Mouse (Mus musculus) hindbrain, postnatal 0 days (tissue): ENCODE measurements around the gene Lamb3. TPM values are rescaled to one million over a fixed set of nuclear protein-coding genes. Genes with fewer than 3 reads are reported as not detected.

ENCODE experiments used
- ATAC-seq: fragments of 200-750 bp; cut with Nextera tagmentation; 2 replicates; pipeline ENCODE4 v1.8.0; 2017; ENCODE audit warnings: mild to moderate bottlenecking, moderate TSS enrichment, moderate library complexity
- DNase-seq: peaks from one replicate; pipeline ENCODE4 v3.0.0-alpha.2; 2015; ENCODE audit warnings: low spot score
- H3K27ac ChIP-seq: fragments of 300-500 bp; sonication (generic); 2 replicates; pipeline ENCODE4 v1.5.1; 2014; ENCODE audit warnings: mild to moderate bottlenecking
- H3K27me3 ChIP-seq: fragments of 300-500 bp; sonication (generic); 2 replicates; pipeline ENCODE4 v1.6.1; 2014; ENCODE audit warnings: low read length, mixed read lengths; ENCODE audit not compliant: insufficient read depth
- H3K36me3 ChIP-seq: fragments of 300-500 bp; sonication (generic); 2 replicates; pipeline ENCODE4 v1.6.1; 2014; ENCODE audit warnings: low read length, mixed read lengths; ENCODE audit not compliant: insufficient read depth
- H3K4me1 ChIP-seq: fragments of 300-500 bp; sonication (generic); 2 replicates; pipeline ENCODE4 v1.6.1; 2014; ENCODE audit warnings: antibody characterized with exemption, low read length, mixed read lengths; ENCODE audit not compliant: insufficient read depth
- H3K4me2 ChIP-seq: fragments of 300-500 bp; sonication (generic); 2 replicates; pipeline ENCODE4 v1.6.1; 2014; ENCODE audit warnings: low read depth, mild to moderate bottlenecking, low read length, moderate library complexity, mixed read lengths
- H3K4me3 ChIP-seq: fragments of 300-500 bp; sonication (generic); 2 replicates; pipeline ENCODE4 v1.5.1; 2014; ENCODE audit warnings: low read length
- H3K9ac ChIP-seq: fragments of 300-500 bp; sonication (generic); replicated peaks from 2 replicates; pipeline ENCODE4 v1.6.1; 2014; ENCODE audit warnings: mild to moderate bottlenecking, low read length, moderate library complexity, mixed read lengths
- H3K9me3 ChIP-seq: fragments of 300-500 bp; sonication (generic); 2 replicates; pipeline ENCODE4 v1.6.1; 2016; ENCODE audit warnings: low read length, mixed read lengths
- CTCF ChIP-seq: IDR thresholded peaks from 2 replicates; pipeline ENCODE4 v1.5.1; 2016; ENCODE audit warnings: antibody characterized with exemption, control low read depth, low read depth
- WGBS: fragments of 180-500 bp; shearing (Covaris S2); extraction: QIAGEN DNeasy Blood & Tissue Kit; methylation state at CpG from one replicate; pipeline ENCODE4 v1.1.7; 2014; 5-methylcytosine and 5-hydroxymethylcytosine counted together
- polyA plus RNA-seq: library from polyadenylated mRNA; unstranded; fragments of >200 nt; fragmentation: Nextera tagmentation; extraction: Ambion mirVana; gene quantifications from 2 replicates; pipeline ENCODE4 v1.2.1, GENCODE M21; 2015
- total RNA-seq: library from RNA; depleted of rRNA; stranded (reverse); fragments of >200 nt; gene quantifications from 2 replicates; pipeline ENCODE4 v1.2.3, GENCODE M21; 2014

The Lamb3 gene
- total and polyA plus RNA-seq, 2 experiments from 2014 or later: 0.36 to 1.3 TPM

- H3K4me1 ChIP-seq: no peaks in the 10 kb centered on the region
- H3K27ac ChIP-seq: no peak overlapping the region
- H3K9me3 ChIP-seq: no peaks in the 10 kb centered on the region
- ATAC-seq (no peak), DNase-seq (peak; percentile 32)
- no peak for TF ChIP-seq CTCF
- no peak overlapping the region for H3K4me2 ChIP-seq
- no peaks in the 10 kb centered on the region for H3K27me3 ChIP-seq
- H3K4me3 ChIP-seq: no peak overlapping the region
- 77% methylated on average over 3 of the region's 3 CpGs for WGBS
- H3K9ac ChIP-seq: no peak overlapping the region
- H3K36me3 ChIP-seq: peaks cover 28% of the 10 kb centered on the region
Measured at GRCm38 (mm10) chr1:193351583-193351982, 144.1 kb downstream of the Lamb3 start.

- TF ChIP-seq CTCF: no peak
- DNase-seq: no peak
- Histone ChIP-seq H3K27ac (no peak overlapping the region), H3K4me1 (peaks cover 6% of the 10 kb centered on the region; the same call in 1 of the 2 replicates), H3K9ac (no peak overlapping the region), H3K9me3 (no peaks in the 10 kb centered on the region), H3K27me3 (no peaks in the 10 kb centered on the region), H3K4me3 (no peak overlapping the region), H3K36me3 (peaks cover 10% of the 10 kb centered on the region), H3K4me2 (no peak overlapping the region)
- ATAC-seq: no peak
- 52% methylated on average over 3 of the region's 3 CpGs for WGBS
Measured at GRCm38 (mm10) chr1:193359199-193359598, 151.7 kb downstream of the Lamb3 start.

- peak; percentile 46; the same call in 1 of the 2 replicates for ATAC-seq
- DNase-seq: peak; percentile 43
- 30% methylated on average over 6 of the region's 6 CpGs for WGBS
Measured at GRCm38 (mm10) chr1:193361181-193361580, 153.7 kb downstream of the Lamb3 start.

DNA sequence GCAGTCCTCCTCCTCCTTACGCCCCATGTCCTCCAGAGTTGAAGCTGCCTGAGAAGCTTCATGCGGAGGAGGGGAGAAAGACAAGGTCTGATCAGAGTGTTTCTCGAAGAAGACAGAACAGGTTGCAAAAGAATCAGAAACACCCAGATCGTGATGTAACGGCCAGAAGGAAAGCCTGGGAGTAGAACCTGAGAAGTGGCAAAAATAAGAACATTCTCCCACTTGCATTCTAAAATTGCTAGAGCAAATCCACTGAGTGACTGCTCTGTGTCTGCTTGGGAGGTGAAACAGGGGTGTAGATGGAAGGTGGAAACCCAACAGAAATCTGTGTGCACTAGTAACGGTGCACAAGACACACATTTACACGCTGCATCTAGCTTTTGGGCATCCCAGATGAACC lies 154.6 kb downstream of the Lamb3 start:
- Histone ChIP-seq H3K9ac (no peak overlapping the region), H3K4me3 (no peak overlapping the region), H3K27me3 (no peaks in the 10 kb centered on the region), H3K27ac (no peak overlapping the region), H3K4me1 (peaks cover 6% of the 10 kb centered on the region; the same call in 1 of the 2 replicates), H3K9me3 (no peaks in the 10 kb centered on the region), H3K4me2 (no peak overlapping the region), H3K36me3 (peaks cover 4% of the 10 kb centered on the region; the same call in 1 of the 2 replicates)
- DNase-seq (no peak), ATAC-seq (no peak)
- WGBS: 89% methylated on average over 7 of the region's 7 CpGs
- no peak for TF ChIP-seq CTCF

More at GRCm38 (mm10) chr1:193361181-193361580, 153.7 kb downstream of the Lamb3 start:
- H3K9ac ChIP-seq: no peak overlapping the region
- peaks cover 5% of the 10 kb centered on the region for H3K36me3 ChIP-seq
- no peak for TF ChIP-seq CTCF
- H3K4me1 ChIP-seq: peaks cover 6% of the 10 kb centered on the region; the same call in 1 of the 2 replicates
- no peak overlapping the region for H3K4me2 ChIP-seq
- H3K4me3 ChIP-seq: no peak overlapping the region
- H3K27ac ChIP-seq: no peak overlapping the region
- no peaks in the 10 kb centered on the region for H3K27me3 ChIP-seq
- no peaks in the 10 kb centered on the region for H3K9me3 ChIP-seq

- Histone ChIP-seq H3K27me3 (no peaks in the 10 kb centered on the region), H3K9ac (no peak overlapping the region), H3K27ac (no peak overlapping the region), H3K4me3 (no peak overlapping the region), H3K4me2 (no peak overlapping the region), H3K4me1 (peaks cover 23% of the 10 kb centered on the region), H3K9me3 (no peaks in the 10 kb centered on the region), H3K36me3 (peaks cover 4% of the 10 kb centered on the region; the same call in 1 of the 2 replicates)
- ATAC-seq (no peak), DNase-seq (peak; percentile 69)
- peak; percentile 81 for TF ChIP-seq CTCF
- WGBS: 69% methylated on average over 5 of the region's 5 CpGs
Measured at GRCm38 (mm10) chr1:193363801-193364231, 156.3 kb downstream of the Lamb3 start.

- peak; percentile 79 for ATAC-seq
- H3K36me3 ChIP-seq: no peaks in the 10 kb centered on the region
- 12% methylated on average over 10 of the region's 10 CpGs for WGBS
Measured at GRCm38 (mm10) chr1:193368055-193368454, 160.6 kb downstream of the Lamb3 start.

DNA sequence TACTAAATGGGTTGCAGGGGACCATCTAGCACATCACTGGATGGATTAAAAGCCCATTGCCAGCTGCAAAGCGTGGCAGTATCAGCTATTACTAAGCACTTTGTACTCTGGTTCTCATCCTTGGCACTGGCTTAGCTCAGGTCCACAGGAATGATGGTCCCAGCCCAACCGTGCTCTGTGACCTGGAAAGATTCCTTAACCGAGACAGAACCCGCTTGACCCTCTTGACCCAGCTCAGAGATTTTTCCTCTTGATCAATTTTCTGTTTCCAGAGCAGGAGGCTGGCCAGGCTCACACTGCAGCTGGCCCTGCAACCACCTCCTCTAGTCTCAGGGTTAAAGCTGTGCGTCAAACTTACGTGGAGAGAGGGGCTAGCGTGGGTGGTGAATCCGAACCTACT lies 161.6 kb downstream of the Lamb3 start:
- ATAC-seq (no peak), DNase-seq (no peak)
- Histone ChIP-seq H3K36me3 (no peaks in the 10 kb centered on the region), H3K4me3 (peak overlapping the region; percentile 42), H3K9ac (peak overlapping the region; percentile 48), H3K27me3 (no peaks in the 10 kb centered on the region), H3K27ac (peak overlapping the region; percentile 73; the same call in 1 of the 2 replicates), H3K4me2 (peak overlapping the region; percentile 68), H3K4me1 (peaks cover 29% of the 10 kb centered on the region), H3K9me3 (no peaks in the 10 kb centered on the region)
- no peak for TF ChIP-seq CTCF
- WGBS: 30% methylated on average over 8 of the region's 8 CpGs

More at GRCm38 (mm10) chr1:193368055-193368454, 160.6 kb downstream of the Lamb3 start:
- DNase-seq: peak; percentile 82
- Histone ChIP-seq H3K27ac (peak overlapping the region; percentile 73), H3K27me3 (no peaks in the 10 kb centered on the region), H3K4me1 (peaks cover 29% of the 10 kb centered on the region), H3K4me2 (peak overlapping the region; percentile 68), H3K9me3 (no peaks in the 10 kb centered on the region), H3K9ac (peak overlapping the region; percentile 34), H3K4me3 (peak overlapping the region; percentile 42)
- TF ChIP-seq CTCF: peak; percentile 19; the same call in 1 of the 2 replicates
